Mouse (Mus musculus): ENCODE measurements around the gene Slc31a1.

GRCm38 (mm10) chr4:62376123-62376522 is 15.6 kb downstream of the Slc31a1 start:
- TF ChIP-seq POLR2AphosphoS5 (IDR thresholded peaks at IDR 0.05; ENCODE audit: borderline replicate concordance, low read depth, low read length): no peak
- no peak for TF ChIP-seq ZC3H11A (IDR thresholded peaks at IDR 0.05; ENCODE audit: low read depth, low read length)
